Mouse (Mus musculus): Measurements from ENCODE around the gene Golga7b. TPM values are rescaled to one million over a fixed set of nuclear protein-coding genes. Genes with fewer than 3 reads are reported as not detected.

Gene Golga7b
- total and polyA plus RNA-seq, 2 experiments from 2014 or later, result 62.4 to 80.0 TPM

DNA sequence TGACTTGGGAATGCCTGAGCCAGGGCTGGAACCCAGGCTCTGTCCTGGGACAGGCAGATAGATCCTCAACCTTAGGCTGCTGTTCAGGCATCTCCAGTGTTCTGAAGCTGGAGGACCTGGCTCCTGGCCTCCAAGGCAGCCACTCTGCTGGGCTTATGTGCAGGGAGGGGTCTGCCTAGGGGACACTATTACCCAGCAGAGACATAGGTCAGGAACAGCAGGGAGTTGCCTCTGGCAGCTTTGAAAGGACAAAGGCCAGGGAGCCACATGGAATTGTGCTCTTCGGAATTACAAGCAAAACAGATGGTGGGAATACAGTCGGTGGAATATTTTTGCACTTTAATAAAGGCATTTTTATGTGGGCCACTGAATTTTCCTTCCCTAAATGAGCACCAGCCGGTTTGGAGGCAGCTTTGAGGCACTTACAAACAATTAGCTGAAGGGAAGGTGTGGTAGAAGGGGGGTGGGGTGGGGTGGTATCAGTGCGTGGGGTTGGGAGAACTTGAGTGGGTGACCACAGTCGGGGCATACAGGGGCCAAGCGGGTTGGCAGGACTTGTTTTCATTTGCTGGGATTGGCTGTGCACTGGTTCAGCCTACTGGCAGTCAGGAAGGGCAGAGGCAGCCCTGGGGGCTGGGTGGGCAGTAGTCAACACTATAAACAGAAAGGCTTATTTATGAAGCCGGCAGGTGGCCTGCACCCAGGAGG, 43.7 kb downstream of the Golga7b start:
- no peak for TF ChIP-seq CTCF (IDR thresholded peaks at IDR 0.05; ENCODE audit: low read depth)
- Histone ChIP-seq H3K4me2 (ENCODE audit: low read depth, low read length) (no peak overlapping the region), H3K9me3 (ENCODE audit: low read length) (no peaks in the 10 kb centered on the region), H3K9ac (replicated peaks; ENCODE audit: low read length) (no peak overlapping the region), H3K4me3 (ENCODE audit: low read length) (no peak overlapping the region), H3K27ac (no peak overlapping the region), H3K4me1 (ENCODE audit: insufficient read depth, low read length) (no peaks in the 10 kb centered on the region), H3K27me3 (ENCODE audit: insufficient read depth, low read length) (no peaks in the 10 kb centered on the region), H3K36me3 (ENCODE audit: insufficient read depth, low read length) (no peaks in the 10 kb centered on the region)
- ATAC-seq (no peak), DNase-seq (ENCODE audit: low spot score) (no peak)
- 21% methylated on average over 7 of the region's 7 CpGs for WGBS

GRCm38 (mm10) chr19:42292106-42292505, 44.7 kb downstream of the Golga7b start:
- no peak overlapping the region for H3K27ac ChIP-seq
- peak; percentile 55; the same call in 1 of the 2 replicates for ATAC-seq
- no peak for DNase-seq (ENCODE audit: low spot score)
- H3K27me3 ChIP-seq (ENCODE audit: insufficient read depth, low read length), result no peaks in the 10 kb centered on the region
- no peak overlapping the region for H3K4me3 ChIP-seq (ENCODE audit: low read length)
- H3K4me1 ChIP-seq (ENCODE audit: insufficient read depth, low read length), result no peaks in the 10 kb centered on the region
- H3K4me2 ChIP-seq (ENCODE audit: low read depth, low read length), result no peak overlapping the region
- no peak overlapping the region for H3K9ac ChIP-seq (replicated peaks; ENCODE audit: low read length)
- H3K9me3 ChIP-seq (ENCODE audit: low read length), result no peaks in the 10 kb centered on the region
- H3K36me3 ChIP-seq (ENCODE audit: insufficient read depth, low read length), result no peaks in the 10 kb centered on the region
- no peak for TF ChIP-seq CTCF (IDR thresholded peaks at IDR 0.05; ENCODE audit: low read depth)
- WGBS, result 24% methylated on average over 8 of the region's 8 CpGs

DNA sequence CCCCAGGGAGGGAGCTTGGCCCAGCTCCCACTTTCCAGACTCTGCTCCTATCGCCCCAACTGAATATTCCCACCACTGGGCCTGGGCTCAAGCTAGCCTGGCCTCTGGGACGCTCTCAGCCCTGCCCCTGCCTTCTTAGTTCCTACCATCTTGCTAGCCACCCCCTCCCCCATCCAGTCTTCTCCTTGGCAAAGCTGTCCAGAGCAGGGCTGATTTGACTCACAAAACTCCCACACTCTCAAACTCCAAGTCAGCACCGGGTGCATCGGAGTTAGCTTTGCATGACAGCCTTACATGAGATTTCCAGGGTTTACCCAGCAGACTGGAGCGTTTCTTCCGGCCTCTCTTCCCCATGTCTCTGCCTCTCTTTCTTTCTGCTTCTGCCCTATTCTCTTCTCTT, 45.8 kb downstream of the Golga7b start:
- Histone ChIP-seq H3K9ac (replicated peaks; ENCODE audit: low read length) (no peak overlapping the region), H3K36me3 (ENCODE audit: insufficient read depth, low read length) (no peaks in the 10 kb centered on the region), H3K9me3 (ENCODE audit: low read length) (no peaks in the 10 kb centered on the region), H3K27me3 (ENCODE audit: insufficient read depth, low read length) (no peaks in the 10 kb centered on the region), H3K4me2 (ENCODE audit: low read depth, low read length) (no peak overlapping the region), H3K4me1 (ENCODE audit: insufficient read depth, low read length) (no peaks in the 10 kb centered on the region), H3K27ac (no peak overlapping the region), H3K4me3 (ENCODE audit: low read length) (no peak overlapping the region)
- TF ChIP-seq CTCF (IDR thresholded peaks at IDR 0.05; ENCODE audit: low read depth), result no peak
- 45% methylated on average over 6 of the region's 6 CpGs for WGBS
- ATAC-seq, result no peak
- no peak for DNase-seq (ENCODE audit: low spot score)

DNA sequence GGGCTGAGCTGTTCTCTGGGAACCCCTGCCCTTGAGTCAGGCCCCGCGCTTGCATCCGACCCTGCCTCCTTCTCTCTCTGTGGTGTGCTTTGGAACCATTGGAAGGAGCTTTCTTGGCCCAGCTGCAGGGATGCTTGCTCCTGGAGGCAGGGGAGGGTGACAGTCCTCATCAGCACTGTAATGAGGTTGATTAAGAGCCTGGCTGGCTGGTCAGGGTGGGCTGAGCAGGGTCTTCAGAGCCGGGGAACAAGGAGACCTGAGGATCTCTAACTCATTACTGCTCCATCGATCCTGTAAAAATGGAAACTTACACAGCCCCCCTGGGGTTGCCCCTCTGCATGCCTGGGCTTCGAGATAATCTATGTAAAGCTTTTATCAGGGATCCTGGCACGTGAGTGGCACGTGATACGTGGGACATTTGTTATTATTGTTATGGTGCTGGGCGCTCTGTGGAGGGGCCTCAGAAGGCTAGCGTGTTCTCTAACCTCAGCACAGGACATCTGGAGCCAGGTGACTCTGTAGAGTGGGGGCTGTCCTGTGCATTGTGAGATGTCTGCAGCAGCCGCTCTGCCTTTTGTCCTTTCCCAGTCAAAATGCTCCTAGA, 55.9 kb downstream of the Golga7b start:
- Histone ChIP-seq H3K9ac (replicated peaks; ENCODE audit: low read length) (no peak overlapping the region), H3K4me2 (ENCODE audit: low read depth, low read length) (no peak overlapping the region), H3K36me3 (ENCODE audit: insufficient read depth, low read length) (no peaks in the 10 kb centered on the region), H3K27me3 (ENCODE audit: insufficient read depth, low read length) (no peaks in the 10 kb centered on the region), H3K9me3 (ENCODE audit: low read length) (no peaks in the 10 kb centered on the region), H3K4me3 (ENCODE audit: low read length) (no peak overlapping the region), H3K27ac (no peak overlapping the region), H3K4me1 (ENCODE audit: insufficient read depth, low read length) (no peaks in the 10 kb centered on the region)
- ATAC-seq (no peak), DNase-seq (ENCODE audit: low spot score) (no peak)
- 58% methylated on average over 12 of the region's 12 CpGs for WGBS
- TF ChIP-seq CTCF (IDR thresholded peaks at IDR 0.05; ENCODE audit: low read depth), result no peak

- Histone ChIP-seq H3K36me3 (ENCODE audit: insufficient read depth, low read length) (no peaks in the 10 kb centered on the region), H3K4me3 (ENCODE audit: low read length) (no peak overlapping the region), H3K9me3 (ENCODE audit: low read length) (no peaks in the 10 kb centered on the region), H3K4me1 (ENCODE audit: insufficient read depth, low read length) (no peaks in the 10 kb centered on the region), H3K4me2 (ENCODE audit: low read depth, low read length) (no peak overlapping the region), H3K9ac (replicated peaks; ENCODE audit: low read length) (no peak overlapping the region), H3K27me3 (ENCODE audit: insufficient read depth, low read length) (no peaks in the 10 kb centered on the region), H3K27ac (no peak overlapping the region)
- no peak for ATAC-seq
- no peak for TF ChIP-seq CTCF (IDR thresholded peaks at IDR 0.05; ENCODE audit: low read depth)
- DNase-seq (ENCODE audit: low spot score), result no peak
- WGBS, result 87% methylated on average over 13 of the region's 13 CpGs
These were observed 57.1 kb downstream of the Golga7b start for GRCm38 (mm10) chr19:42304506-42304905.

DNA sequence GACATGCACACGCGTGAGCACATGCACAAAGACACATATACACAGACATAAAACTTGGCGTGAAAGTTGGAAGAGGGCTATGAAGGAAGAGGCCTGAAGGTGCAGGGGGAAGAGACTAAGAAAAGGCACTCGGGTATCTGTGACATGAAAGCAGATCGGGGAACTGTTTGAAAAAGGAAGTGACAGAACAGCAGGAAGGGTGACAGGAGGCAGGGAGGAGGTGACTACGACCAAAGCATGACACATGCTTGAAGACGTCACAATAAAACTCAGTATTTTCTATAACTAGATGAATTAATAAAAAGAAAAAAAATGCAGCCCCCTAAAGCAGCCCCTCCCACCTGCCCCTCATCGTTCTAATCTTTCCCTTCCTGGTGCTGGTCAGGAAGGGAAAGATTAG, 58.4 kb downstream of the Golga7b start:
- 67% methylated on average over 8 of the region's 8 CpGs for WGBS
- TF ChIP-seq CTCF (IDR thresholded peaks at IDR 0.05; ENCODE audit: low read depth), result no peak
- ATAC-seq, result no peak

GRCm38 (mm10) chr19:42306202-42306601, 58.8 kb downstream of the Golga7b start:
- H3K4me3 ChIP-seq (ENCODE audit: low read length), result no peak overlapping the region
- WGBS, result 50% methylated on average over 7 of the region's 7 CpGs
- no peak for TF ChIP-seq CTCF (IDR thresholded peaks at IDR 0.05; ENCODE audit: low read depth)

More for the DNA sequence above, 58.4 kb downstream of the Golga7b start:
- Histone ChIP-seq H3K36me3 (ENCODE audit: insufficient read depth, low read length) (no peaks in the 10 kb centered on the region), H3K4me2 (ENCODE audit: low read depth, low read length) (no peak overlapping the region), H3K9ac (replicated peaks; ENCODE audit: low read length) (no peak overlapping the region), H3K4me1 (ENCODE audit: insufficient read depth, low read length) (no peaks in the 10 kb centered on the region), H3K27me3 (ENCODE audit: insufficient read depth, low read length) (no peaks in the 10 kb centered on the region), H3K9me3 (ENCODE audit: low read length) (no peaks in the 10 kb centered on the region), H3K27ac (no peak overlapping the region), H3K4me3 (ENCODE audit: low read length) (no peak overlapping the region)
- DNase-seq (ENCODE audit: low spot score), result no peak

More at GRCm38 (mm10) chr19:42306202-42306601, 58.8 kb downstream of the Golga7b start:
- Histone ChIP-seq H3K9me3 (ENCODE audit: low read length) (no peaks in the 10 kb centered on the region), H3K36me3 (ENCODE audit: insufficient read depth, low read length) (no peaks in the 10 kb centered on the region), H3K4me1 (ENCODE audit: insufficient read depth, low read length) (no peaks in the 10 kb centered on the region), H3K27me3 (ENCODE audit: insufficient read depth, low read length) (no peaks in the 10 kb centered on the region), H3K9ac (replicated peaks; ENCODE audit: low read length) (no peak overlapping the region), H3K27ac (no peak overlapping the region), H3K4me2 (ENCODE audit: low read depth, low read length) (no peak overlapping the region)
- no peak for DNase-seq (ENCODE audit: low spot score)
- no peak for ATAC-seq
